Mouse (Mus musculus): Measurements from ENCODE around the gene Gm16430.
"Not testable (repeated sequence)": the region's sequence is repeated elsewhere in the genome, so short reads cannot be mapped to it uniquely, and the experiment has no call there.

Gm16430 gene

DNA sequence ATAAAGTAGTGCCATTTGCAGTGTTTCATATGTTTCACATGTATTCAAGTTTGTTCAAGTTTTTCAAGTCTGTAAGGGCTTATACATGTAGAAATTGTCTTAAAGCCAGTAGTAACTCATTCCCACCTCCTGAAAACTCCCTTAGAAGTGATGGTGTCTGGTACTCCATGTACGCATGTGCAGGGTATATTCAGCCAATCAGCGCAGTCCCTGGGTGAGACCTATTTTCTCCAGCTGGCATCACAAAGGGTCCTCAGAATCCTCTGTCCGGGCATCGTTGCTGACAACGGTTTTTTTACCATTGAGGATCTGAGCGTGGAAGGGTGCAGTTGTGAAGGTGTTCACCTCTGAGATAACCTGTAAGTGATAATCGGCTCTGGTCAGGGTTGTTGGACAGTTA, at the start of gene Gm16430:
Gm16430 (plus strand) TSS at position 301 of the 400 bp plus-strand sequence.
- DNase-seq (ENCODE audit: low read depth, low spot score) = not testable (repeated sequence)

All from telencephalon, adult 2 months (tissue).